Mouse (Mus musculus) right cerebral cortex, postnatal 25 days (tissue): ENCODE measurements at regions not wholly inside any gene's neighbourhood (a gene's known extent, or its start where the extent isn't known, plus 50 kb on each side); places are given as distances from the start of the nearest gene placed in this dataset.

ENCODE experiments used
- DNase-seq: peaks from one replicate; pipeline ENCODE4 v3.0.0; 2022

DNA sequence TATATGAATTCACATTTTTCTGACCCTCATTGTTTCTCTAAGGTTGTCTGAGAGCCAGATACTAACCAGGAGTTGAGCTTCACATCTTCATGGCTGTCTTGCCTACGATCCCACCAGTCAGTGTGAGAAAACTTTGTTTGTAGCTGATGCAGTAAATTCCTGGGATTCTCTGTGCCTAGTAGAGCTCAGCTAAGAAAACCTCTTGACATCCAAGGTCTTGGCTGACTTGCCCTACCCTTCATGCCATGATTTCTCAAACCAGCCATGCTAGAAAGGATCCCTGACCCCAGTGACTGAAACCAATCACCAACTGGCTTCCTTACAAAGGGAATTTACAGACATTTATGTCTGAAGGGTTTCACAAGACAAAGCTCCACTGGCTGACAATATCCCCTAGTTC is 364.5 kb downstream of the Zfp619 start:
- DNase-seq: no peak

DNA sequence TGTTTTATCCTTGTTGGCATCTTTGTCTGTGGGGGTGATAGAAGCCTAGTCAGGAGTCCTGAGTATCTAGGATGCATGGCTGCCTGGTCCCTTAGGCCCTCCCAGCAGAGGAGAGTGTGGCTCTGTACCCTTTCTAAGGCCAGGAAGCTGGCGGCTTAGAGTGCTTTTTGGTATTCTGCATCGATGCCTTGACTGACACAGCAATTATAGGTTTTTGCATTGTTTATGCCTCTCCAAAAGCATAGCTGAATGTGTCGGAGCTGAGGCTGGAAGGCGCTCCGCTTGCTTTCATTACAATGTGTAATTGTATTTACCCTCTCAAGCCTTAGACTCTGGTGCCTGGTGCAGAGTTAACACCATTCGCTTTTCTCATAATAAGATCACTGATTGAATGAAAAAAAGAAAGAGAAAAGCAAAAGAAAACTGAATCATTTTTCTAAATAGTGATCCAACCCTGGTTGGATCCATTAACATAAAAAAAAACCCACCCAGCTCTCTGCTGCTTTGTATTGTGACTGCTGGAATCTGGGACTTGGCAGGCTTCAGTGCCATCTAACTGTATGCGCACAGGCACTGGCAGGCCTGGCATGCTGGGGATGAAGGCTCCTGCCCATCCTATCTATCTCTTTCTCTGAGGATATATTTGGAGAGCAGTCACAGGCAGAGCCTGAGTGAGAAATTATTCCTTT is 376.8 kb downstream of the Zfp619 start:
- DNase-seq: no peak

DNA sequence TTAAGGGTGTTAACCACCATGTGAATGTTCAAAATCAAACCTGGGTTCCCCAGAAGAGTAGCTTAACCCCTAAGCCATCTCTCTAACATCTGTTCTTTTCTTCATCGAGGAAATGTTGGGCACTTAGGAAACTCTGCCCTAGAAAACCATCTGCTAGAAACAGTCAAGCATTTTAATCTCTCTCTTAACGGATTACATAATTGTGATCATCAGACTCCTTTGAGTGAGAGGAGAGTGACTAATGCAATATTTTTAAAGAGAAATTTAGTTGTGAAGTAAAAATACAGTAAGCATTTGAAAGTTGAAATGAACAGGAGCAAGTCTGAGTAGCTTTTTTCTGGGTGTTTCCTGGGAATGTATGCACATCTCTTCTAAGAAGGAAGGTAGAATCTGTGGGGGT is 379.4 kb downstream of the Zfp619 start:
- DNase-seq: no peak

DNA sequence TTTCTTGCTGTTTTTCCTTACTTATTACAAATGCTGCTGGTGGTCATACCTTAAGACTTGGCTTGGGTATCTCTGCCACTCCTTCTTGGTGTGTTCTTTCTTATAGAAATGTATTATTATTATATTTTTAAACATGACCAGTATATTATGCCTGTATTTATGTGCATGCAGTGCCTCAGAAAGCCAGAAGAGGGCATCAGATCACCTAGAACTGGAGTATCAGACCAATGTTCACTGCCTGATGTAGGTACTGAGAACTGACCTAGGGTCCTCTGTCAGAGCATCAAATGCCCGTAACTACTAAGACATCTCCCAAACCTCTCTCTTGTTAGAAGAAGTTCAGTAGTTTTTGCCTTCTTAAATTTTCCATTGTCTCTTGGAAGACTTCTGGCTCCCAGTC is 380.7 kb downstream of the Zfp619 start:
- DNase-seq: no peak

DNA sequence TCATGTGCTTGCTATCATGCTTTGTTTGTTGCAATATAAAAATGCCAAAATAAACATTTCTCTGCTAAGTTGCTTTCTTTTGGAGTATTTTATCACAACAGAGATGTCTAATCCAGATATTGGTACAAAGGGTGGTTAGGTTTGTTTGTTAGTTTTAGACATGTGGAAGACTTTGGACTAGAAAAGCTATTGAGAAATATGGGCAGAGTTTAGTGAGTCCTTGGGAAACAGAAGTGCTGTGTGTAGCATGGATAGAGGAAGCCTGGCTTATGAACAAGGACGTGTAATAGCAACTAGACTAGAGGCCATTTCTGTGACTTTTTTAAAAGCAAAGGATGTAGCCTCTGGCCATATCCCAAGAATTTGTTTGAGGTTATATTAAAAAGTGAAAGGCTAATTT is 416.4 kb downstream of the Zfp619 start:
- no peak for DNase-seq

DNA sequence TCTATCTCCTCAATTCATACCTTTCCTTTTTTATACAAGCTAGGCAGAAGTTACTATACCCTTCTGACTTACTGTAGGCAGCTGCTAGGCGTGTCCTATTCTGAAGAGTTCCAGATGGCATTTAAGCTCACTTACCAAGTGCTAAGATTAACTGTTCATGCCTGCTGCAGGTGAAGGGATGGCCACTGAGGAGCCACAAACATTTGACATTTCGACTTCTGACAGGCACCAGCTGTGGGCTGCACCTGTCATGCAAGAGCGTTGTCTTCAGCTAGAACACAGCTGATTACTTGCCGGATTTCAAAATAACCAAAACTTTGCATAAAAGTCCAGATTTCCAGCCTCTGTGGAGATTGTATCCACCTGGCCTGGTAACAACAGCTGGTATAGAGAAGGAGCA is 419.7 kb downstream of the Zfp619 start:
- DNase-seq: no peak

DNA sequence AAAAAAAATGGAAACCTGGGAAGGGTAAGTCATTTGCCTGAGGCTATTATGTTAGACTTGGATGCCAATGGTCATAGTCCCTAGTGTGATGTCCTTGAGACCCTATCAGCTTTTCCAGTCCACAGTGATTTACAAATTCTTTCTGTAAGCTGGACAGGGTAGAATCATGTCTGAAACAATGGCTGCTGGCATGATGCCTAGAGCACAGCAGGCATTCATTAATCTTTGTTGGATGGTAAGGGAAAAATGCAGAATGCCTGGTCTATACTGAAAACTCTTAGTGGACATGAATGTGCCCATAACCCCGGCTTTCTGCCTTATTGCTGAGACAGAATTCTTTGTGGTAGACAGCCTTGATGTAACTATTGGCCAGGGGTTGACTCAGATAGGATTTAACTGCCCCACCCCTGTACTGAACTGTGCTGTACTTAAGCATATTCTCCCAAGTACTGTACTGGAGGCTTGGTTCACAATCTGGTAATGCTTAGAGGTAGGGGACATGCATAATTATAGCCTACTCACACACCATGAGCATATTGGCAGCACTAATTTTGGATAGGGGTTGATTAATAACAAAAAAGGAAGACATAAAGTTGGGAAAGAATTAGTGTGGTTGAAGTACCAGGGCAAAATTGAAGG is 424.8 kb downstream of the Zfp619 start:
- no peak for DNase-seq

DNA sequence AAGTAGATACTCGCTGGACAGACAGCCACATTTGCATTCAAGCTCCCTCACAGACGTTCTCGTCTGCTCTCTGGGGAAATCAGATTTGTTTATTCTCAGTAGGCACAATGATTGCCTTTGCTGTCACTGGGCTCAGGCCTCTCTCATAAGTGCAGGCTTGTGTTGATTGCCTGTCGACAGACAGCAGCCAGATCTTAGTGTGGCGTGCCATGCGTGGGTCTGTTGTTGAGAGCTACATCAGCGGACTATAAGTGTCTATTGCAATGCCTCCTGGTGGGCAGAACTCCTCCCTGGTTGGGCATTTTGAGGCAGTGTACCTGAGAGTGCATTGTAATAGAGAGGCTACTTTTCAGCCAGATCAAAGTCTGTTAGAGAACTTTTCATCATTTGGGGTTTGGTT is 436.5 kb downstream of the Zfp619 start:
- no peak for DNase-seq

DNA sequence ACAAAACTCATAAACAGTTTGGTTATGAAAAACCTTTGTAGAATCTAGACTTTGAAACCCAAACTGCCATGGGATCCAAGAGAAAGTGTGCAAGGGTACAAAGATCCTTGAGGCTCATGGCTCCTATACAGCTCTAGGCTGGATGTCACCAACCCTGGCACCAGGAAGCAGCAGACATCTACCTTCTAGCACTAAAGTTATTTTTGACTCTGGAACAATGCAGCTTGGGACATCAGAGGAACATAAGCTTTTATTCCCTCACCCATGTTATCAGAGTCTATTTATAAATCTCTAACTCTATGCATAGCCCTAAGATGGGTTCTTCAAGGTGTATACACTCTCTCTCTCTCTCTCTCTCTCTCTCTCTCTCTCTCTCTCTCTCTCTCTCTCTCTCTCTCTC is 437.4 kb downstream of the Zfp619 start:
- DNase-seq: no peak

DNA sequence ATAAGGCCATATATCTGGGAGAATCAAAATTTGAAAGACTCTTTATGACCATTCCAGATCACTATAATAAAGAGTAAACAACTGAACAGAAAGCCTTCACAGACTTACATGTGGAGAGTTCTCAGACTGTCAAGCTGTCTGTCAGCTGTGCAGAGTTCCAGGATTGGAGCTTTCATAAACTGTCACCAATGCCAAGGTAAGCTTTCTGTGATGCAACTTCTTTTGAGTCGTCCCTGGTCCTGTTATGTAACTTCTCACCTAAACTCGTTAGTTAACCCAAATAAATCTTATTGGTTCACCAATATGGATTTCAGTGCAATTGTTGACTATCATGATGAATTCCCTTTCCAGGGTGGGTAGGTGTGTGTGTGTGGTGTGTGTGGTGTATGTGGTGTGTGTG is 460.6 kb downstream of the Zfp619 start:
- DNase-seq: no peak

DNA sequence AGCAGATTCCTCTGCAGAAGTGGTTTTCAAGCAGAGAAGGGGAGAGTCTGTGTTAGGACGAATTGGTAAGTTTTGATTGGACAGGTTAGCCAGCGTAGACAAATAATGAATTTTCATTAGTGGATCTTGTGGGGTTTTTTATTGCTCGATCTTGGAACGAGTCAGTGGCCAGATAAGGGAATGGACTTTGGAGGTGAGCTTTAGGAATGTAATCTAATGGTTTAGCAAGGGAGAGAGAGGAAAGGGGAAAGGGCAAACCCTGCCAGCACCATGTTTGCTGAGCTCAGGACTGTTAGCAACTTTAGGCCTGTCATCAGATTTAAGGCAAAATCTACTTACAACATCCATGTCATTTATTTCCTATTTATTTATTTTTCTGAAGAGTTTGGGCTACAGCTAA is 464.1 kb downstream of the Zfp619 start:
- no peak for DNase-seq
